Mouse (Mus musculus) heart, postnatal 0 days (tissue): ENCODE data around the gene Zbed4.

ENCODE experiments used
- CTCF ChIP-seq: IDR thresholded peaks from 2 replicates; pipeline ENCODE4 v1.5.1; 2016; ENCODE audit warnings: antibody characterized with exemption, control low read depth, low read depth
- EP300 ChIP-seq: IDR thresholded peaks from 2 replicates; pipeline ENCODE4 v1.6.1; 2016; ENCODE audit warnings: antibody characterized with exemption, low read depth

DNA sequence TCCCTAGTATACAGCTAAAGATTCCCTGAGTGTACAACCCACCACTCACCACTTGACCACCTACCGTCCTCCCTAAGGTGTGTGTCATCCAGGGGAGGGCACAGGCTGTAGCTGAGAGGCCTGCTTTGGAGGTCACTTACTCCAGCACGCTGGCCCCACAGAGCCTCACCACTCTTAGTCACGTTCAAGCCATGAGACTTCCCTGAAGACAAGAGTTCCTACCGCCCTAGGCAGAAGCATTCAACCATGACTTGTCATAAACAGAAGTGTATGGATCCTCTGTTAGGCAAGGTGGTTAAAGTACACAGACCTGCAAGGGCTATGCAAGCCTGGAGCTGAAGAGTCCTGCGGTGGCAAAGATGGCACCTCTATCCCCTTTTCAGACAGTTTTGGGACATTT is 79.2 kb downstream of the Zbed4 start:
- no peak for TF ChIP-seq CTCF
- no peak for TF ChIP-seq EP300
